Mouse (Mus musculus) bone marrow macrophage, adult 2 months (primary cell): ENCODE results near the gene Prex1. TPM values are rescaled to one million over a fixed set of nuclear protein-coding genes. Genes with fewer than 3 reads are reported as not detected.

Experiments
- H3K27ac ChIP-seq: 2 replicates; pipeline ENCODE4 v1.5.1; 2012; ENCODE audit warnings: low read depth, low read length; ENCODE audit not compliant: insufficient read depth
- H3K4me1 ChIP-seq: 2 replicates; pipeline ENCODE4 v1.6.1; 2012; ENCODE audit warnings: low read length; ENCODE audit not compliant: control insufficient read depth, insufficient read depth
- H3K4me3 ChIP-seq: 2 replicates; pipeline ENCODE4 v1.5.1; 2012; ENCODE audit warnings: mild to moderate bottlenecking, low read length, moderate library complexity; ENCODE audit not compliant: insufficient read depth
- CTCF ChIP-seq: IDR thresholded peaks from 2 replicates; pipeline ENCODE4 v1.5.1; 2012; ENCODE audit warnings: low read depth, mild to moderate bottlenecking, low read length, moderate library complexity
- POLR2A ChIP-seq: IDR thresholded peaks from 2 replicates; pipeline ENCODE4 v1.6.1; 2012; ENCODE audit warnings: mild to moderate bottlenecking, low read depth, low read length, borderline replicate concordance
- polyA plus RNA-seq: library from polyadenylated mRNA; stranded (reverse); fragments of >200 nt; gene quantifications from 2 replicates; pipeline ENCODE4 v1.2.4, GENCODE M21; 2012; ENCODE audit not compliant: missing spikeins, insufficient read depth, insufficient read length

Prex1 gene
- polyA plus RNA-seq, 1 experiment: 191 TPM

DNA sequence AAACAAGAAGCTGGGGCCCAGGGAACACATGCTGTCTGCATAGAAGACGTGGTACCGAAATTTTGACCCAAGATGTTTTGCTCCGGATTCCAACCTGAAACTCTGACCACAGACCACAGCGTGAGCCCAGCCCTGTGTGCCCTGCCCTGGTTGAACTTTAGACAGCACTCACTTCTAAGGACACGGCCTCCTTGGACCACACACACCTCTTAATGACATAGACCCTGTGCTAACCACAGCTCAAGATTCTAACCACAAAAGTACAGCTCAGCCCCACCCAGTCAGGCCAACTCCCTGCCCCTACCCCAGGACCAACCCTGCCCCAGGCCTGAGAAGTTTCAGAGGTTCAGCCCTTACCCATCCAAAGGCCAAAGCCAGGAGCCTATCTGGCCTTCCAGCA is 103.4 kb downstream of the Prex1 start:
- Histone ChIP-seq H3K4me1 (no peaks in the 10 kb centered on the region), H3K27ac (no peak overlapping the region), H3K4me3 (no peak overlapping the region)
- no peak for TF ChIP-seq CTCF
- no peak for TF ChIP-seq POLR2A

DNA sequence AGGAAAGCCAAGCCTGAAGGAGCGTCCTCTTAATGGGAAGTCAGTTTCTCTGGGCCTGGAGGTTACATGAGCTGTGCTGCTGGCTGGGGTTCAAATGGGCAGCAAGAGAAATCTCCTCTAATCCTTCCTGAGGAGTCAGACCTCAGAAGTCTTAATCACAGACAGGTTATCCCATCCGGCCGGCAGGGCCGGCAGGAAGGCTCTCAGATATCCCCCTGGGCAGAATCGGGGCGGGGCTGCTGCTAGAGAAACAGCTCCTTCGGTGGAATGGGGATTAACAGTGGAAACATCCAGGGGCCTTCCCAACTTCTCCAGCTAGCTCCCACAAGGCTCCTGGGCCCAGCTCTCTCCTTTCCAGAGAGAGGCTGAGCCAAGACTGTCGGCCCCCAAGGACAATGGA is 105.1 kb downstream of the Prex1 start:
- no peak for TF ChIP-seq POLR2A
- Histone ChIP-seq H3K4me1 (no peaks in the 10 kb centered on the region), H3K27ac (no peak overlapping the region), H3K4me3 (no peak overlapping the region)

DNA sequence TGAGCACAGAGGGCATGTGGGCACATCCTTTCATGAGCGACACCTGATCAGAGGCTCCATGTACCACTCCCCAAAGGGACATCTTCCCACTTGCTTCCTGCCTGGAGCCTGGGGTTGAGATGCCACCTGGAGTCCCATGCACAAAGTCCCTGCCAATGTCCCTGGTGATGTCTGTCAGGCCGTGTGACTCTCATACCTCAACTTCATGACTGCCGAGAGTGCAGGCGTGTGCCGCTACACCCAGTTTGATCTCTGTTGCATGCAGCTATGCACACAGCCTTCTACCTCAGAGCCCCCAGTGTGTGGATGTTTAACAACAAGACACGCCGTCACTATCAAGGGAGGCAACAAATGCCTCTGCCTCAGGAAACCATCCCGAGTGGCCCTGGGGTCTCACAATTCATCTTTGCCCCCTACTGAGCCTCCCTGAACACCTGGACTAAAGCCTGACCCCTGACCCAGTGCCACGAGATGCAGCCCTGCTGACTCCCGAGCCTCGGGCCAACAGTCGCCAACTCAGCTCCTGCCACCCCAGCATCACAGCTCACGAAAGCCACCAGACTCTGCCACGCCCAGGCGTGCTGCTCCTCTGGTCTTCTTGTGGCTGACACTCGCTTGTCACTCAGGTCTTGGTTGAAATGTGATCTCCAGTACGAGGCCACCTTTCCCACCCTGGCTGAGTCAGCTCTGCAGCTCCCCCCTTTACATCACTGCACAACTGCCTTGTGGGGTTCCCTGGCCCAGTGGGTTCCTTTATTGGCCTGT is 107.0 kb downstream of the Prex1 start:
- Histone ChIP-seq H3K27ac (no peak overlapping the region), H3K4me1 (no peaks in the 10 kb centered on the region), H3K4me3 (no peak overlapping the region)
- no peak for TF ChIP-seq POLR2A
- no peak for TF ChIP-seq CTCF

DNA sequence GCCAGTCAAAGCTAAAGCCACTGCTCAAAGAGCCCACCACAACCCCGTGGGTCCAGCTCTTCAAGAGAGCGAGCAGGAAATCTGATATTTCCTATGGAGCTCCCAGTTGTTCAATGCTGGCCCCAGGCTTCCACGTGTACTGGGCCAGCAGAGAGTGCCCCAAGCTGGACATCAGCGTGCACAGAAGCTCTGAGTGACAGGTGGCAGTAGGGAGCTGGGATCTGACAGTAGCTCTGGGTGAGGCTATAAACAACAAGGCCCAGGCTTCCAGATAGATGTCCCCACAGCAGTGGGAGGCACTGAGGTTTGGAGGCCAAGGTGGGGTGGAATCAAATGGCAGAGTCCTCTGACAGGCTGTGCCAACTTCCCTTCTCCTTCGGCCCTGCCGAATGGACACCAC is 107.6 kb downstream of the Prex1 start:
- no peak overlapping the region for H3K4me3 ChIP-seq
- H3K4me1 ChIP-seq: no peaks in the 10 kb centered on the region
- no peak overlapping the region for H3K27ac ChIP-seq
- TF ChIP-seq POLR2A (no peak), CTCF (no peak)

DNA sequence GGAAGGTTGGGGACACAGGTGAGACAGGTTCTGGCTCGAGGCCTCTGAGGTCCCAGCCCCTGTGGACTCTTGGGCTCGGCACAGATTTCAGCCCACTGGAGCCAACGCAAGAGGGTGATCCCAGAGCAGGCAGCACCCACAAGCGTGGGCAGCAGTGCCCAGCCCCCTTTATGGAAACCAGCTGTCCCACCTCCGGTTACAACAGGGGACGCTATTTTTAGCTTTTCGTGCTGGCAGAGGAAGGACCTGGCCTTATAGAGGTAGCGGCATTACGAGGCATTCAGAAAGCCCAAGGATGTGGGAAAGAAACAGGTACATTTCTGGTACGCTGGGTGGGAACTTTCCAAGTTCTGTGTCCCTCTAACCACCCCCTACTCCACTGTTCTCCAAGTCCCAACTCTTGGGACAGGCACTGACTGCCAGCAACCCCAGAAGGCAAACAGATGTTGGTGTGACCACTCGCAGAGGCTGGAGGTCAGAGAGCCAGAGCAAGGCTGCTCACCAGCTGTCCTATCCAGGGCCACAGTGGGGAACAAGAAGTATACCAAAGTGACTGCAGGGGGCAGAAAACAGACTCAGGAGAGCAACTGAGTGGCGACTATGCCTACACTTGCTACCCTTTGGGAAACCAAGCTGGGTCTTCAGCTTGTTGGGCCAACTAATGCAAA is 108.3 kb downstream of the Prex1 start:
- no peak for TF ChIP-seq CTCF
- no peak for TF ChIP-seq POLR2A
- no peaks in the 10 kb centered on the region for H3K4me1 ChIP-seq

DNA sequence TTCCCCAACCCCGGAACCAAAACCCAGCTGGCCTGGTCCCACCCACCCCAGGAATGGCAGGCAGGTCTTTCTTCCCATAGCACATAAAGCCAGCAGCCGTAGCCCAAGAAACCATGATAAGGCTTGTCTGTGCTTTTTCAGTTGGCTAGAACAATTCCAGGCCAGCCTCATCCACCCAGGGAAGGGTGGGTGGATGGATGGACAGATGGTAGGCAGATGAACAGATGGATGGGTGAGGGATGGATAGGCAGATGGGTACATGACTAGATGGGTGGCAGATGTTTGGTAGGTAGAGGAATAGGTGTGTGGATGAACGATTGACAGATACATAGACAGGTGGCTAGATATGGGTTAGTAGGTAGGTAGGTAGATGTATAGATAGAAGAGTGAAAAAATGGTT is 110.7 kb downstream of the Prex1 start:
- no peak for TF ChIP-seq CTCF
- TF ChIP-seq POLR2A: no peak
- Histone ChIP-seq H3K4me1 (no peaks in the 10 kb centered on the region), H3K27ac (no peak overlapping the region), H3K4me3 (no peak overlapping the region)

More for the DNA sequence above, 108.3 kb downstream of the Prex1 start:
- no peak overlapping the region for H3K27ac ChIP-seq
- H3K4me3 ChIP-seq: no peak overlapping the region

DNA sequence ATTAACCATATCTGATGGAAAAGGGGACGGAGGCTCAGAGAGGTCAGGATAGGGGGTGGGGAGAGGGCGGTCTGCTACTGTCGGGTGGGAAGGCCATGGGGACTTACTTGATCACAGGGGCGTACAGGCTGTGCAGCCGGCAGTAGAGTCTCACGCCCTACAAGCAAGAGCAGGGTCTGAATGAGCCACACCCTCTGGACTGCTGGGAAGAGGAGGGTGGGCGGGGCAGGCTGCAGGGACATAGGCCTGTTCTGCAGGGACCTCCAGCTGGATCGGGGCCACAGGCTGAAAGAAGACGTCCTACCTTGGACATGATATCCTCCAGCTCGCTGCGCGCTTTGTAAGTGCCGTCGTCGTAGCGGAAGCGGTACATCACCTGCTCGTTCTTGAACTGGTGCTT is 112.2 kb downstream of the Prex1 start:
- Histone ChIP-seq H3K4me1 (no peaks in the 10 kb centered on the region), H3K4me3 (no peak overlapping the region), H3K27ac (no peak overlapping the region)
- TF ChIP-seq CTCF (no peak), POLR2A (no peak)

DNA sequence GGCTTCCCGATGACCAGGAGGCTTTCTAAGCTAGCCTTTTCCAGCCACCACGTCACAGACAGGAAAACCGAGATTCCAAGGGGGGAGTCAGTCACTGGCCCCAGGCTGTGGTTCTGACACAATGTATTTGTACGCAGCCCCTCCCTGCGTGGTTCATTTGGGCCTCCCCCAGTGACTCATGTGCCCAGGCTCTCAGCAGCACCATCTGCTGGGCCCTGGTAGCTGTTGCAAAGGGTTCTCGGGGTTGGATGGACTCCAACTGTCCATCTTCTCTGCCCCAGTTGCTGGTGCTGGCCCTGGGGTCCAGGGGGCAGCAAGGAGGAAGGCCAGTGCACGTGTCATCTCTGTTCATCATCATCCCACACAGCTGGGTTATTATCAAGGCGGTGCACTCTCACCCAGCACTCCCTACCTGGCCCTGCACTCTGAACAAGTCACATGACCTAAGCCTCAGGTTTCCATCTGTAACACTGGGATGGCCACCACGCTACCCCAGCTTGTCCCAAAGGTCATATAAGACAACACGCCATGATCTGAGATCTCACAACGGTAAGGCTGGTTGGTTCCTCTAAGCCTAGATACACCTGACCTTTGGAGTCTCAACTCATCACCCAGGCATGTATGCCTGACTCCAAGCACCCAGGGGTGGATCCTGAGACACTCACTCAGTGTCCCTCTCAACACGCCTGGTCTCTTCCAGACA is 115.0 kb downstream of the Prex1 start:
- Histone ChIP-seq H3K4me3 (no peak overlapping the region), H3K4me1 (no peaks in the 10 kb centered on the region), H3K27ac (no peak overlapping the region)
- TF ChIP-seq POLR2A (no peak), CTCF (0 out of 2 replicates have a peak, but pooled peaks have one; percentile 9)

DNA sequence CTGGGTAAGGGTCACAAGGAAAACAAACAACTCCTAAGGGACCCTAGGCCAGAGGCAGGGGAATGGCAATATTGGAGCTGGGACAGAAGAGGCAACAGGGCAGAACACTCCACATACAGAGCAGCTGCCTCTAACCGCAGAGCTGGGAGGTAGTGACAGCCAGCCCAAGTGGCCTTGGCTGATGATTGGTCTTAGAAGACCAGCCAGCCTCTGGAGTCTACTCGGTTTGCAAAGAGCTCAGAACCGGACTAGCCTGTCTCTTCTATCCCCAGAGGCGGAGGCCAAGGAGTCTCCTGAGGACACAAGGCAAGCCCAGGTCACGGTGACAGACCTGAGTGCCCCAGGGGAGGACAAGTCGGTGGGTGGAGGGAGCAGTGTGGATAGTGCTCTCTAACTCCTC is 115.9 kb downstream of the Prex1 start:
- no peak for TF ChIP-seq POLR2A
- TF ChIP-seq CTCF: no peak

More for the DNA sequence above, 115.9 kb downstream of the Prex1 start:
- Histone ChIP-seq H3K27ac (no peak overlapping the region), H3K4me1 (no peaks in the 10 kb centered on the region), H3K4me3 (no peak overlapping the region)
